13 mouse cellular contexts compared by ENCODE assay signal in genomic region chr4:8374737-8375489, GRCm38 (mm10).
DNase-seq lines count a peak whose midpoint lies in the region; ATAC-seq and TF ChIP-seq lines count a peak whose summit lies in the region.
"Had no signal": no experiment of that assay in that cellular context is flagged by ENCODE, and none has a peak within 500 bp of the region (broad histone marks: within the 10 kb centered on the region; RNA-seq: fewer than 3 reads in every experiment).

No protein-coding gene starts in this region.

- H3K27ac ChIP-seq in layer of hippocampus, adult 2 months, result peak overlapping the region; percentile 41; the same call in 1 of the 2 replicates
- peak overlapping the region; percentile 33; the same call in 1 of the 2 replicates for H3K27ac ChIP-seq in limb, embryonic 13.5 days

- H3K9me3 ChIP-seq in limb, embryonic 13.5 days, result no peaks in the 10 kb centered on the region
- H3K9me3 ChIP-seq: megakaryocyte, embryonic 14.5 days had no signal

- DNase-seq in cerebellum, postnatal 10 days, result peak; percentile 25 to 42
- DNase-seq in cerebellum, adult 18-20 months, result no peak
- DNase-seq in layer of hippocampus, adult 2 months (ENCODE audit: low spot score in 2 of 2), result no peak
- DNase-seq in layer of hippocampus, adult 9-10 months (ENCODE audit: low spot score), result no peak
- peak; percentile 80 for DNase-seq in brain, adult 2 months (ENCODE audit: low read depth, low spot score)
- DNase-seq in spleen, postnatal 14 days (ENCODE audit: low spot score in 2 of 2), result no peak
- DNase-seq: adrenal gland, adult 2 months; B cell, adult 2 months; kidney, postnatal 25 days; thymus, postnatal 4 days had no signal

- H3K4me3 ChIP-seq in layer of hippocampus, adult 2 months, result no peak overlapping the region
- no peak overlapping the region for H3K4me3 ChIP-seq in limb, embryonic 13.5 days
- H3K4me3 ChIP-seq: megakaryocyte, embryonic 14.5 days had no signal

- ATAC-seq in limb, embryonic 13.5 days (ENCODE audit: low FRiP score, low read depth), result peak; percentile 22; the same call in 1 of the 2 replicates
- no peak for ATAC-seq in megakaryocyte progenitor cell, adult 5-6 weeks (replicated peaks; ENCODE audit: poor library complexity)

- H3K27me3 ChIP-seq in limb, embryonic 13.5 days, result no peaks in the 10 kb centered on the region

- H3K36me3 ChIP-seq in limb, embryonic 13.5 days, result no peaks in the 10 kb centered on the region

- no peak overlapping the region for H3K9ac ChIP-seq in limb, embryonic 13.5 days

- H3K4me2 ChIP-seq in limb, embryonic 13.5 days (replicated peaks), result no peak overlapping the region

- no peak for TF ChIP-seq CTCF in layer of hippocampus, adult 2 months (conservative IDR thresholded peaks at IDR 0.05)

- no peaks in the 10 kb centered on the region for H3K4me1 ChIP-seq in limb, embryonic 13.5 days
- H3K4me1 ChIP-seq: megakaryocyte, embryonic 14.5 days had no signal

- WGBS in limb, embryonic 13.5 days, result 75% methylated on average over 6 of the region's 6 CpGs

Comparison
In these comparisons a context has a peak if more than half of its experiments do, and no peak if none do; other contexts are left out.
1. DNase-seq: peak in cerebellum, postnatal 10 days (2 of 2) and brain, adult 2 months (single experiment); none in cerebellum, adult 18-20 months (0 of 2), layer of hippocampus, adult 2 months (0 of 2), layer of hippocampus, adult 9-10 months (single experiment) and spleen, postnatal 14 days (0 of 2).